Mouse (Mus musculus) spleen, adult 2 months (tissue): ENCODE measurements around the gene Aff3.

Source experiments
- CTCF ChIP-seq: fragments of 200-500 bp; IDR thresholded peaks from 2 replicates; pipeline ENCODE4 v1.5.1; 2011; ENCODE audit warnings: mild to moderate bottlenecking, inconsistent platforms; ENCODE audit not compliant: insufficient read depth, insufficient read length, insufficient replicate concordance; ENCODE audit errors: extremely low read depth
- POLR2A ChIP-seq: fragments of 200-500 bp; IDR thresholded peaks from 2 replicates; pipeline ENCODE4 v1.6.1; 2011; ENCODE audit warnings: low read depth, low read length, inconsistent platforms

DNA sequence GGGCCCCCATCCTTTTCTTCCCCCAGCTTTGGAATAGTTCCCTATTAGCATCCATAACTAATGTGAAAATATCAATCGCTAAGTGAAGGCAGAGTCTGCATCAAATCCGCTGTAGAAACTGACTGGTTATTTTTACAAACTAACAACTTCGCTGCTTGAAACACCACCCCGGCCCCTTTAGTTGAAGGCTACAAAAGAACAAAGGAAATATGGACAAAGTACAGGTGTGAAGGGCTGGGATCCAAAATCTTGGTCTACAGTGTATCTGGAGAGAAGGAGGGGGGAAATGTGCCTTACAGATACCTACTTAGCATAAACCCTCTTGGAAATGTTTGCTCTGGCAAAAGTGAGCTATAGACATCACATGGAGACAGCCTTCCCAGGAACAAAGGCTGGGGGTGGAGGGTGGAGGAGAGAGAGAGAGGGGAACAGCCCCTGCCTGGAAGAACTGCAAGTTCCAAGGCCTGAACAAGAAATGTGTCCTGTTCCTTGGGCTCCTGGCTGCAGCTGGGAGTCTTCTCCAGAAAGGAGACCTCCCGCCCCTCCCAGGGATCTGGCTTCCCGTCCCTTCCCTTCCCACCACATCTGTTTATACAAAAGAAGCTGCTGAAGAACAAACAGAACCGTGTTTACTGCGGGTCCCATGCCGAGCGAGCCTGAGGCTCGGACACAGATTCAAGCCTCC lies 35.7 kb downstream of the Aff3 start:
- TF ChIP-seq CTCF (no peak), POLR2A (no peak)
